Mouse (Mus musculus): ENCODE measurements around the gene Gm21083. TPM values are rescaled to one million over a fixed set of nuclear protein-coding genes. Genes with fewer than 3 reads are reported as not detected.
"Not testable (repeated sequence)": the region's sequence is repeated elsewhere in the genome, so short reads cannot be mapped to it uniquely, and the experiment has no call there.

The Gm21083 gene
- polyA plus RNA-seq, 1 experiment from 2014 or later: not detected

GRCm38 (mm10) chr5:15588291-15588690, 11.2 kb downstream of the Gm21083 start:
- H3K9me3 ChIP-seq (ENCODE audit: control insufficient read depth, low read length); H3K36me3 ChIP-seq (ENCODE audit: control insufficient read depth, insufficient read depth, low read length); H3K27ac ChIP-seq (replicated peaks; ENCODE audit: low read depth, low read length); H3K9ac ChIP-seq (replicated peaks; ENCODE audit: low read length); H3K27me3 ChIP-seq (ENCODE audit: control insufficient read depth, insufficient read depth, low read length); H3K4me3 ChIP-seq (replicated peaks; ENCODE audit: low read depth, low read length); ATAC-seq (ENCODE audit: low FRiP score, low TSS enrichment); H3K4me2 ChIP-seq (ENCODE audit: low read length); H3K4me1 ChIP-seq (ENCODE audit: control insufficient read depth, insufficient read depth, low read length): not testable (repeated sequence)
- WGBS: 30% methylated on average over 6 of the region's 6 CpGs
- peak; percentile 81 for DNase-seq

DNA sequence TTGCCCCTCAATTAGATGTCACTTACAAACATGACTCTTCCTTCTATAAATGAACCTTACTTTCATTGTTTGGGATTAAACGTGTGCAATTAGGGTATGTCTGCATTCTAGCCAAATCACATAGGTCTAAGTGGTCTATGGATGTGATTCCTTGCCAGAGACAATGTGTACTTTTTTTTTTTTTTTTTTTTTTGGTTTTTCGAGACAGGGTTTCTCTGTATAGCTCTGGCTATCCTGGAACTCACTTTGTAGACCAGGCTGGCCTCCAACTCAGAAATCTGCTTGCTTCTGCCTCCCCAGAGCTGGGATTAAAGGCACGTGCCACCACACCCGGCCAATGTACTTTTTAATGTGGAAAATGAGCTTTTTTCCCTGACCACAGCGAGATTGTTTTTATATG, 13.5 kb downstream of the Gm21083 start:
- H3K4me3 ChIP-seq (replicated peaks; ENCODE audit: low read depth, low read length); H3K4me1 ChIP-seq (ENCODE audit: control insufficient read depth, insufficient read depth, low read length); H3K27ac ChIP-seq (replicated peaks; ENCODE audit: low read depth, low read length); DNase-seq; H3K9me3 ChIP-seq (ENCODE audit: control insufficient read depth, low read length); H3K4me2 ChIP-seq (ENCODE audit: low read length); H3K9ac ChIP-seq (replicated peaks; ENCODE audit: low read length); H3K36me3 ChIP-seq (ENCODE audit: control insufficient read depth, insufficient read depth, low read length); H3K27me3 ChIP-seq (ENCODE audit: control insufficient read depth, insufficient read depth, low read length): not testable (repeated sequence)
- ATAC-seq (ENCODE audit: low FRiP score, low TSS enrichment): peak; percentile 46; the same call in 1 of the 2 replicates
- 50% methylated on average over 5 of the region's 5 CpGs for WGBS

DNA sequence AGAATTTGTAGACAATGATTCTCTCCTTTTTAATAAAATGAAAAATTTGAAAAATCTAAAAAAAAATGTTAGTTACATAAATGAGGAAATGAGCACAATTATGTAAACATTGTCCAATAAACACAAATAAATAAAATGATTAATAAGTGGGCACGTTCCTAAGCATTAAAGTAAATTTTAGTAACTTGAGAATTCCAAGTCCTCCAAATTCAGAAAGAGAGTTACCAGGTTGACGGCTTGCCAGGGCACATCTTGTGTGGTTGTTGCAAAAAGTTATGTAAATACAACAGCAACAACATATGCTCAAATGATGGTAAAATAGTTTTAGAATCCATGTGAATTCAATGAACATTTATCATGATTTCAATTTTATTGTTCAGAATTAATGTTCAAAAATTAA, 14.4 kb downstream of the Gm21083 start:
- H3K4me3 ChIP-seq (replicated peaks; ENCODE audit: low read depth, low read length); H3K27me3 ChIP-seq (ENCODE audit: control insufficient read depth, insufficient read depth, low read length); H3K27ac ChIP-seq (replicated peaks; ENCODE audit: low read depth, low read length); H3K4me1 ChIP-seq (ENCODE audit: control insufficient read depth, insufficient read depth, low read length); H3K4me2 ChIP-seq (ENCODE audit: low read length); DNase-seq; H3K36me3 ChIP-seq (ENCODE audit: control insufficient read depth, insufficient read depth, low read length); H3K9me3 ChIP-seq (ENCODE audit: control insufficient read depth, low read length); H3K9ac ChIP-seq (replicated peaks; ENCODE audit: low read length): not testable (repeated sequence)
- WGBS: 72% methylated on average over 2 of the region's 2 CpGs
- peak; percentile 87 for ATAC-seq (ENCODE audit: low FRiP score, low TSS enrichment)

- not testable (repeated sequence) for H3K4me2 ChIP-seq (ENCODE audit: low read length); H3K27ac ChIP-seq (replicated peaks; ENCODE audit: low read depth, low read length); ATAC-seq (ENCODE audit: low FRiP score, low TSS enrichment); H3K4me3 ChIP-seq (replicated peaks; ENCODE audit: low read depth, low read length); H3K9ac ChIP-seq (replicated peaks; ENCODE audit: low read length); H3K36me3 ChIP-seq (ENCODE audit: control insufficient read depth, insufficient read depth, low read length); H3K4me1 ChIP-seq (ENCODE audit: control insufficient read depth, insufficient read depth, low read length); H3K27me3 ChIP-seq (ENCODE audit: control insufficient read depth, insufficient read depth, low read length); DNase-seq
- peaks cover 15% of the 10 kb centered on the region for H3K9me3 ChIP-seq (ENCODE audit: control insufficient read depth, low read length)
Observed at GRCm38 (mm10) chr5:15598831-15599230, 21.7 kb downstream of the Gm21083 start.

DNA sequence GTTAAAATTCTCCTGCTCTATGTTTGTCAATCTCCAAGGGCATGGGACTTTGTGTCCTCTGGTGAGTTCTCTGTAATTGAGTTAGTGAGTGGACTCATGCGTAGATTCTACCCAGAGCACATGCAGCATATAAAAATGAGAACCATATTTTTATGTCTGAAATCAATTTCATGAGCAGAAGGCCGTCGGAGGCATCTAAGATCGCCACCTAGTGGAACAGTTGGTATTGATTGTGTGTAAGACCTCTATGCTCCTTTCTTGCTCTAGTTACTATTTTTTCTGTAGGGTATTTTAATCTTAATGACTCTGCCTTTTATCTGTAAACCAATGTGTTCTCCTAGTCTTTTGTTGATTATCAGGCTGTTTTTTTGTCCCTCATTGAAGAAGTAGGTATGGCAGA, 23.2 kb downstream of the Gm21083 start:
- not testable (repeated sequence) for DNase-seq; H3K27ac ChIP-seq (replicated peaks; ENCODE audit: low read depth, low read length); H3K4me3 ChIP-seq (replicated peaks; ENCODE audit: low read depth, low read length); H3K9ac ChIP-seq (replicated peaks; ENCODE audit: low read length); H3K27me3 ChIP-seq (ENCODE audit: control insufficient read depth, insufficient read depth, low read length); H3K4me2 ChIP-seq (ENCODE audit: low read length); ATAC-seq (ENCODE audit: low FRiP score, low TSS enrichment); H3K36me3 ChIP-seq (ENCODE audit: control insufficient read depth, insufficient read depth, low read length); H3K4me1 ChIP-seq (ENCODE audit: control insufficient read depth, insufficient read depth, low read length)
- 43% methylated on average over 4 of the region's 4 CpGs for WGBS
- H3K9me3 ChIP-seq (ENCODE audit: control insufficient read depth, low read length): peaks cover 19% of the 10 kb centered on the region

DNA sequence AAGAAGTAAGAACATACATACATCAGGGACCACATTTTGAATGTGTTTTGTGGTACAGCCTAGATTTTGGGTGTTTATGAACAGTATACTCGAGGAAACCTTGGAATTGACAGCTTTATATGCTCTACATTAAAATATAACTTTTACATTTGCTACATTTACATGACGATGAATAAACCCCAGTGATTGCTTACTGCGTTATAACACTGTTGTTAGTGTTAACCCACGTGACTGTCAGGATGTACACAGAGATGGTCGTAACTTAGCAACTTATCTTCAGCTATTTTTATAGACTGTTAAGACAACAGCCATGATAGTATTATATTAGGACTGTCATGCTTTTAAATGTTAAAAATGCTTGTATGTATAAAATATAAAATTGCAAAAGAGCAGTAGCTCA, 24.3 kb downstream of the Gm21083 start:
- H3K36me3 ChIP-seq (ENCODE audit: control insufficient read depth, insufficient read depth, low read length); H3K4me2 ChIP-seq (ENCODE audit: low read length); H3K27ac ChIP-seq (replicated peaks; ENCODE audit: low read depth, low read length); DNase-seq; H3K9ac ChIP-seq (replicated peaks; ENCODE audit: low read length); H3K4me3 ChIP-seq (replicated peaks; ENCODE audit: low read depth, low read length); H3K4me1 ChIP-seq (ENCODE audit: control insufficient read depth, insufficient read depth, low read length); H3K27me3 ChIP-seq (ENCODE audit: control insufficient read depth, insufficient read depth, low read length): not testable (repeated sequence)
- WGBS: 61% methylated on average over 5 of the region's 5 CpGs
- H3K9me3 ChIP-seq (ENCODE audit: control insufficient read depth, low read length): peaks cover 21% of the 10 kb centered on the region
- ATAC-seq (ENCODE audit: low FRiP score, low TSS enrichment): peak; percentile 66

GRCm38 (mm10) chr5:15601960-15602359, 24.8 kb downstream of the Gm21083 start:
- H3K9ac ChIP-seq (replicated peaks; ENCODE audit: low read length); H3K27ac ChIP-seq (replicated peaks; ENCODE audit: low read depth, low read length); H3K4me2 ChIP-seq (ENCODE audit: low read length); H3K27me3 ChIP-seq (ENCODE audit: control insufficient read depth, insufficient read depth, low read length); H3K4me1 ChIP-seq (ENCODE audit: control insufficient read depth, insufficient read depth, low read length); H3K4me3 ChIP-seq (replicated peaks; ENCODE audit: low read depth, low read length); DNase-seq; H3K36me3 ChIP-seq (ENCODE audit: control insufficient read depth, insufficient read depth, low read length): not testable (repeated sequence)
- 66% methylated on average over 3 of the region's 3 CpGs for WGBS
- peaks cover 25% of the 10 kb centered on the region for H3K9me3 ChIP-seq (ENCODE audit: control insufficient read depth, low read length)
- peak; percentile 62 for ATAC-seq (ENCODE audit: low FRiP score, low TSS enrichment)

DNA sequence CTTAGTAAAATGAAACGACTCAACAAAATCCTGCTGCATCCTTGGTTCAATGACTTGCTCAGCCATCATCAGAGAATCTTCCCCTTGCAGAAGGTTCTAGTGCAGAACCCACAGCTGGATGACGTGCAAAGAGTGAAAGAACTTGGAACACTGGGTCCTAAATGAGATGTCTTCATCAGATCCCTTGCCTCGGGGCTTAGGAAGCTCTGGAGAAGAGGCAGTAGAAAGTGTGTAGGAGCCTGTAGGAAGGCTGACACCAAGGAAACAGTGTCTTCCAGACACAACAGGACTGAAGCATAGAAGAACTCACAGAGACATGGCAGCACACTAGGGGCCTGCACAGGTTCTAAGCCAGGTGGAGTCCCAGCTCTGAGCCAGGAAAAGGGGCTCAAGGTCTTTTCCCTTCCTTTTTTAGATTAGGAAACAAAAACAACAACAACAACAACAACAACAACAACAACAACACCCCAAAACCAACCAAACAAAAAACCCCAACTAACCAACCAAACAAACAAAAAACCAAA, 25.4 kb downstream of the Gm21083 start:
- H3K4me1 ChIP-seq (ENCODE audit: control insufficient read depth, insufficient read depth, low read length); H3K27me3 ChIP-seq (ENCODE audit: control insufficient read depth, insufficient read depth, low read length); ATAC-seq (ENCODE audit: low FRiP score, low TSS enrichment); H3K9ac ChIP-seq (replicated peaks; ENCODE audit: low read length); H3K27ac ChIP-seq (replicated peaks; ENCODE audit: low read depth, low read length); DNase-seq; H3K4me3 ChIP-seq (replicated peaks; ENCODE audit: low read depth, low read length); H3K4me2 ChIP-seq (ENCODE audit: low read length); H3K36me3 ChIP-seq (ENCODE audit: control insufficient read depth, insufficient read depth, low read length): not testable (repeated sequence)
- 61% methylated on average over 3 of the region's 3 CpGs for WGBS
- peaks cover 25% of the 10 kb centered on the region for H3K9me3 ChIP-seq (ENCODE audit: control insufficient read depth, low read length)

- DNase-seq; H3K4me3 ChIP-seq (replicated peaks; ENCODE audit: low read depth, low read length); ATAC-seq (ENCODE audit: low FRiP score, low TSS enrichment); H3K27ac ChIP-seq (replicated peaks; ENCODE audit: low read depth, low read length); H3K27me3 ChIP-seq (ENCODE audit: control insufficient read depth, insufficient read depth, low read length); H3K9ac ChIP-seq (replicated peaks; ENCODE audit: low read length); H3K4me1 ChIP-seq (ENCODE audit: control insufficient read depth, insufficient read depth, low read length); H3K4me2 ChIP-seq (ENCODE audit: low read length); H3K36me3 ChIP-seq (ENCODE audit: control insufficient read depth, insufficient read depth, low read length): not testable (repeated sequence)
- H3K9me3 ChIP-seq (ENCODE audit: control insufficient read depth, low read length): peaks cover 25% of the 10 kb centered on the region
- 53% methylated on average over 2 of the region's 2 CpGs for WGBS
Observed at GRCm38 (mm10) chr5:15603008-15603407, 25.9 kb downstream of the Gm21083 start.

All from midbrain, embryonic 14.5 days (tissue).